Mouse (Mus musculus) liver, embryonic 12.5 days (tissue): ENCODE measurements around the gene Sox30. TPM values are rescaled to one million over a fixed set of nuclear protein-coding genes. Genes with fewer than 3 reads are reported as not detected.
A peak's percentile ranks its signal among the peaks of the same experiment; 100 is the strongest.

Source experiments
- ATAC-seq: fragments of 200-750 bp; cut with Nextera tagmentation; 2 replicates; pipeline ENCODE4 v1.8.0; 2017; ENCODE audit warnings: moderate number of reproducible peaks, mild to moderate bottlenecking, moderate library complexity
- H3K27ac ChIP-seq: fragments of 300-500 bp; sonication (generic); 2 replicates; pipeline ENCODE4 v1.5.1; 2016; ENCODE audit warnings: mild to moderate bottlenecking
- H3K27me3 ChIP-seq: fragments of 300-500 bp; sonication (generic); replicated peaks from 2 replicates; pipeline ENCODE4 v1.6.1; 2016; ENCODE audit warnings: mild to moderate bottlenecking, moderate library complexity
- H3K36me3 ChIP-seq: fragments of 300-500 bp; sonication (generic); 2 replicates; pipeline ENCODE4 v1.6.1; 2016; ENCODE audit warnings: mild to moderate bottlenecking, moderate library complexity
- H3K4me1 ChIP-seq: fragments of 300-500 bp; sonication (generic); 2 replicates; pipeline ENCODE4 v1.6.1; 2016
- H3K4me2 ChIP-seq: fragments of 300-500 bp; sonication (generic); 2 replicates; pipeline ENCODE4 v1.6.1; 2016; ENCODE audit warnings: mild to moderate bottlenecking, moderate library complexity
- H3K4me3 ChIP-seq: fragments of 300-500 bp; sonication (generic); 2 replicates; pipeline ENCODE4 v1.5.1; 2016; ENCODE audit warnings: mild to moderate bottlenecking, moderate library complexity
- H3K9ac ChIP-seq: fragments of 300-500 bp; sonication (generic); 2 replicates; pipeline ENCODE4 v1.6.1; 2016; ENCODE audit warnings: mild to moderate bottlenecking, moderate library complexity
- H3K9me3 ChIP-seq: fragments of 300-500 bp; sonication (generic); replicated peaks from 2 replicates; pipeline ENCODE4 v1.6.1; 2016; ENCODE audit warnings: mild to moderate bottlenecking, moderate library complexity
- WGBS: fragments of 180-500 bp; shearing (Covaris S2); methylation state at CpG from one replicate; pipeline ENCODE4 v1.1.7; 2016; ENCODE audit not compliant: insufficient replicate concordance; 5-methylcytosine and 5-hydroxymethylcytosine counted together
- polyA plus RNA-seq: library from polyadenylated mRNA; unstranded; fragments of >200 nt; fragmentation: Nextera tagmentation; extraction: Ambion mirVana; gene quantifications from 2 replicates; pipeline ENCODE4 v1.2.1, GENCODE M21; 2016

The Sox30 gene
- polyA plus RNA-seq, 1 experiment from 2014 or later, result 0.06 TPM

DNA sequence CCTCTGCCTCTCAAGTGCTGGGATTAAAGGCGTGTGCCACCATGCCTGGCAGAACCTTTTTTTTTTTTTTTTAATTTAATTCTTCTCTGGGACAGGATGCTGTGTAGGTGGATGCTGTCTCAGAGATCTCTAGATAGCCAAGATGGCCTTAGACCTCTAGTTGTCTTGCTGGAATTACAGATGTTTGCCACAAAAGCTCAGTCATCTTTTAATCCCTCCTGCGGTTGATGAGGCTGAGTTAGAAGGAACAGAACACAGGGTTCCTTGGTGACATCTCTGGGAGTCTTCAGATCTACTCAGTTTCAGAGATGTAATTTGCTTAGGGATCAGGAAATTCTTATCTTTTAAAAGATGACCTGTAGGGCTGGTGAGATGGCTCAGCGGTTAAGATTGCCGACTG is 78.8 kb downstream of the Sox30 start:
- Histone ChIP-seq H3K36me3 (no peaks in the 10 kb centered on the region), H3K27ac (no peak overlapping the region), H3K4me1 (peaks cover 16% of the 10 kb centered on the region; the same call in 1 of the 2 replicates), H3K9me3 (no peaks in the 10 kb centered on the region), H3K27me3 (peaks cover 70% of the 10 kb centered on the region), H3K9ac (no peak overlapping the region), H3K4me3 (no peak overlapping the region), H3K4me2 (no peak overlapping the region)
- no peak for ATAC-seq
- WGBS, result 80% methylated on average over 4 of the region's 4 CpGs

GRCm38 (mm10) chr11:46059887-46060650 is 80.0 kb downstream of the Sox30 start:
- Histone ChIP-seq H3K4me2 (no peak overlapping the region), H3K27me3 (peaks cover 65% of the 10 kb centered on the region), H3K36me3 (no peaks in the 10 kb centered on the region), H3K27ac (no peak overlapping the region), H3K4me3 (no peak overlapping the region), H3K9ac (no peak overlapping the region), H3K9me3 (no peaks in the 10 kb centered on the region), H3K4me1 (peaks cover 12% of the 10 kb centered on the region; the same call in 1 of the 2 replicates)
- WGBS, result 41% methylated on average over 8 of the region's 8 CpGs
- no peak for ATAC-seq

DNA sequence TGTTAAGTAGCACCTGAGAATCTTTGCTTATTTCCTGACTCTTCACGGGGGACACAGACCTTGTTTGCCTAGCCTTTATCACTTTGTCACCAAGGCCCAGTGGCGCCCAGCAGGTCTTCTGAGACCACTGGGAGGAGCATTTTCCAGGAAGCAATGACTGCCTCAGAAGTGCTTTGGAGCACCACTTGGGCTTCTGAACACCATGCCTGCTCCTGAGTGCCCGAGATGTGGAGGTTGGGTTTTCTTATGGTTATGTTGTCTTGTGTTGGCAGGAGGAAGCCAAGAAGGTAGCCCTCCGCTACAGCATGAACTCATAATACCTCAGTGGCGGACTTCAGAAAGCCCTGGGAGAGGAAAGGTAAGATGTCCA is 80.5 kb downstream of the Sox30 start:
- peaks cover 12% of the 10 kb centered on the region for H3K4me1 ChIP-seq
- H3K4me2 ChIP-seq, result no peak overlapping the region
- no peak for ATAC-seq
- H3K9me3 ChIP-seq, result no peaks in the 10 kb centered on the region
- H3K36me3 ChIP-seq, result no peaks in the 10 kb centered on the region
- no peak overlapping the region for H3K9ac ChIP-seq
- H3K27ac ChIP-seq, result no peak overlapping the region
- 43% methylated on average over 5 of the region's 5 CpGs for WGBS
- peaks cover 65% of the 10 kb centered on the region for H3K27me3 ChIP-seq
- no peak overlapping the region for H3K4me3 ChIP-seq

DNA sequence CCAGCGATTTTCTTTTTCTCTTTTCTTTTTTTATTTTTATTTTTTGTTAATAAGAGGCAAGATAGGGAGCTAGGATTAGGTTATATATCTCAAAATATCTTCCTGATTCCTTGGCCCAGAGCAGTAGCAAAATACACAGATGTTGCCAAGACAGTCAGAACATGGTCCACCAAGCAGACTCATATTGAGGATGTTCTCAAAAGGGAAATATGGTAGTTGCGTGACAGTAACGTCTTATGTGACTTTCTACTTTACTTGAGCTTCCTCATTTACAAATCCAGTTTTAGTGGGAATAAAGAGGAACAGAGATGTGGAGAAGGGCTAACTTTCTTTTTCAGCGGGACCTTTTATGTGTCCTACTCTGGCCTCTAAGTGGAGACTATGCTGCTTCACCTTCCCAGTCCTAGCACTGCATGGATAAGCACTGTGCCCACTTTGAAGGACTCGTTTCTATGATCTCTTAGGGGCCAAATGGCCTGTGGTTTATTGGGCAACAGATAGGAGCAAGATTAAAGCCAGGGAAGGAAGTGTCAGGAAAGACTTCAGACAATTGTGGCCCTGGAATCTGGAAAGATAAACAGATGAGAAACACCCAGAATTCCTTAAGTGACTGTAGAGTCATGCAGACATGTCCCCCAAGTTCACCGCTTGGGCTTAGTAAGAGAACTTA is 81.8 kb downstream of the Sox30 start:
- Histone ChIP-seq H3K36me3 (no peaks in the 10 kb centered on the region), H3K27me3 (peaks cover 54% of the 10 kb centered on the region), H3K4me3 (no peak overlapping the region), H3K9me3 (no peaks in the 10 kb centered on the region), H3K9ac (no peak overlapping the region), H3K4me2 (no peak overlapping the region), H3K4me1 (peaks cover 9% of the 10 kb centered on the region), H3K27ac (no peak overlapping the region)
- WGBS, result 28% methylated on average over 6 of the region's 6 CpGs
- ATAC-seq, result no peak

DNA sequence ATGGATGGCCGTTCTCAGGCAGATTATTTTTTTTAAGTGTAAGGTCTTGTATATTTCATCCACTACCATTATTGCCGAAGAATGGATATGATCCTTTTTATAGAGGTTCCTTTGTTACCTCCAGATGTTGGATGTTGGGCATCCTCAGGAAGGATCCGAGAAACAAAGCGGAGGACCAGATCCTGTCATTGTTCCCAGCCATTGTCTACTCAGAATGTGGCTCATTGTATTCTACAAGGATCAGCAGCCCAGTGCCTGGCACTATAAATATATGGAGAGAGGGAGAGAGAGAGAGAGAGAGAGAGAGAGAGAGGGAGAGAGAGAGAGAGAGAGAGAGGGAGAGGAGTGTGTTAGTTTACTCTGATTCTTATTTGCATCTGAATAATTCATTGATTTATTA is 82.5 kb downstream of the Sox30 start:
- Histone ChIP-seq H3K9ac (no peak overlapping the region), H3K4me3 (no peak overlapping the region), H3K27me3 (peaks cover 47% of the 10 kb centered on the region), H3K4me2 (no peak overlapping the region), H3K27ac (no peak overlapping the region), H3K36me3 (no peaks in the 10 kb centered on the region), H3K4me1 (peaks cover 9% of the 10 kb centered on the region), H3K9me3 (no peaks in the 10 kb centered on the region)
- WGBS, result 68% methylated on average over 4 of the region's 4 CpGs
- ATAC-seq, result no peak

- Histone ChIP-seq H3K4me2 (no peak overlapping the region), H3K27me3 (peaks cover 42% of the 10 kb centered on the region), H3K4me1 (peaks cover 9% of the 10 kb centered on the region), H3K9me3 (no peaks in the 10 kb centered on the region), H3K36me3 (no peaks in the 10 kb centered on the region), H3K9ac (no peak overlapping the region), H3K4me3 (no peak overlapping the region), H3K27ac (no peak overlapping the region)
- WGBS, result 53% methylated on average over 9 of the region's 9 CpGs
- ATAC-seq, result no peak
These were observed 83.1 kb downstream of the Sox30 start for GRCm38 (mm10) chr11:46062993-46063731.

GRCm38 (mm10) chr11:46064767-46065166 is 84.7 kb downstream of the Sox30 start:
- ATAC-seq, result no peak
- no peaks in the 10 kb centered on the region for H3K36me3 ChIP-seq
- WGBS, result 56% methylated on average over 8 of the region's 8 CpGs
- 0 out of 2 replicates have a peak overlapping the region, but pooled peaks have one; percentile 62 for H3K27ac ChIP-seq
- H3K4me1 ChIP-seq, result peaks cover 17% of the 10 kb centered on the region
- no peak overlapping the region for H3K4me3 ChIP-seq
- H3K27me3 ChIP-seq, result peaks cover 33% of the 10 kb centered on the region
- no peak overlapping the region for H3K9ac ChIP-seq
- no peak overlapping the region for H3K4me2 ChIP-seq
- H3K9me3 ChIP-seq, result no peaks in the 10 kb centered on the region

DNA sequence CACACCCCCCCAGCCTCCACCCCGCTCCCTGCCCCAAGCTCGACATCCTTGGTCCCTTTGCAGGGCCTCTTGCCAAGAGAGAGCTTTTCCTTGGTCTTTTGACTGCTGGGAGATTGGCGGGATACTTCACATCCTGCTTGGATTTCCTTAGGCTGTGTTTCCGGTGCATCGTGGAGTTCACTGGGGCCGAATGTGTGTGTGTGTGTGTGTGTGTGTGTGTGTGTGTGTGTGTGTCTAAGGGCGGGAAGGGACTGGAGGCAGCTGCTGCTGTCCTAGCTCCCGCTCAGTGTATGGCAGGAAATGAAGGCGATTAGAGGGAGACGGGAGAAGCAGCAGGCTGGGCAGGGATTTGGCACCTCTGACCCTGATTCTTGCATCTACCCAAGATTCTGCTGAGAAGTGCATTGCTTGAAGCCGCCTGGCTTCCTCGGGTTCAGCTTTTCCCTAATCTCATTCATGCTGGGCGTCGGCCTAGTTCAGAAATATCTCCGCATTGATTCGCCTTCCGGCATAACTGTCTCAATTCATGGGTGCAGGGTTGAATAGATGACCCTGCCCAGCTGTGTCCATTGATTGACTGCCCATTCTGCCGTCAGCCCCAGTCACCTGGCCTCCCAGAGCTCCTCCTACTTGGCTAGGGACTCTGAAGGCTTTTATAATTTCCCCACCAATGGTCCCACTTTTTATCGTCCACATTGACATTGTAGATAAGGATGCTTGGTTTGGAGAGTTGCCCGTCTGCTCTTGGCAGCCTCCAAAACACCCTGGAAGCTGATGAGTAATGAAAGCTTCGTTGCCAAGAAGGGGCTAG is 85.3 kb downstream of the Sox30 start:
- 43% methylated on average over 21 of the region's 21 CpGs for WGBS
- Histone ChIP-seq H3K9ac (no peak overlapping the region), H3K36me3 (no peaks in the 10 kb centered on the region), H3K4me1 (peaks cover 17% of the 10 kb centered on the region), H3K27ac (peak overlapping the region; percentile 62), H3K4me2 (no peak overlapping the region), H3K4me3 (no peak overlapping the region), H3K27me3 (peaks cover 33% of the 10 kb centered on the region), H3K9me3 (no peaks in the 10 kb centered on the region)
- peak; percentile 58 for ATAC-seq

Other genes with a start within 250 kb of the Sox30 start
- gene Clint1, start 128.3 kb upstream of the Sox30 start, polyA plus RNA-seq, result 109 and 111 TPM in 2 replicates
- 6.4 and 6.6 TPM in 2 replicates for gene Lsm11, start 35.4 kb upstream of the Sox30 start, polyA plus RNA-seq
- 10.2 and 11.0 TPM in 2 replicates for gene Thg1l, start 24.8 kb upstream of the Sox30 start, polyA plus RNA-seq
- 4.1 and 5.3 TPM in 2 replicates for gene Gm12166, start 72.0 kb downstream of the Sox30 start, polyA plus RNA-seq
- 3.6 and 4.5 TPM in 2 replicates for gene Adam19, start 75.7 kb downstream of the Sox30 start, polyA plus RNA-seq
- gene Nipal4, start 186.2 kb downstream of the Sox30 start, polyA plus RNA-seq, result 0.13 and 0.26 TPM in 2 replicates